In genomic region chr4:75953349-75954060, GRCm38 (mm10) we compare ENCODE assay signal across 14 mouse cellular contexts.
A peak's percentile ranks its signal among the peaks of the same experiment; 100 is the strongest.
DNase-seq lines count a peak whose midpoint lies in the region; ATAC-seq and TF ChIP-seq lines count a peak whose summit lies in the region.
"Had no signal": no experiment of that assay in that cellular context is flagged by ENCODE, and none has a peak within 500 bp of the region (broad histone marks: within the 10 kb centered on the region; RNA-seq: fewer than 3 reads in every experiment).

No protein-coding gene starts in this region.

- no peak for TF ChIP-seq POLR2A in lung, adult 2 months (IDR thresholded peaks at IDR 0.05; ENCODE audit: borderline replicate concordance, extremely low read depth, low read depth, low read length)

- 47% methylated on average over 6 of the region's 6 CpGs for WGBS in lung, adult 2 months
- 50% methylated on average over 6 of the region's 6 CpGs for WGBS in stomach, embryonic 14.5 days

- no peaks in the 10 kb centered on the region for H3K9me3 ChIP-seq in stomach, embryonic 14.5 days (ENCODE audit: control insufficient read depth, low read depth, low read length)
- H3K9me3 ChIP-seq: midbrain, embryonic 13.5 days had no signal

- H3K27ac ChIP-seq in stomach, embryonic 14.5 days (ENCODE audit: low read length): no peak overlapping the region; the same call in 1 of the 2 replicates
- H3K27ac ChIP-seq: midbrain, embryonic 13.5 days had no signal

- no peak overlapping the region for H3K9ac ChIP-seq in stomach, embryonic 14.5 days (replicated peaks; ENCODE audit: low read depth, low read length)
- H3K9ac ChIP-seq: midbrain, embryonic 13.5 days had no signal

- no peak overlapping the region for H3K4me3 ChIP-seq in lung, adult 2 months (replicated peaks; ENCODE audit: extremely low read depth, low read depth, low read length)
- H3K4me3 ChIP-seq in stomach, embryonic 14.5 days (ENCODE audit: low read depth, low read length): no peak overlapping the region
- H3K4me3 ChIP-seq: midbrain, embryonic 13.5 days had no signal

- no peak overlapping the region for H3K4me2 ChIP-seq in stomach, embryonic 14.5 days (replicated peaks; ENCODE audit: low read depth, low read length)
- H3K4me2 ChIP-seq: midbrain, embryonic 13.5 days had no signal

- ATAC-seq in stomach, embryonic 14.5 days (ENCODE audit: insufficient number of reproducible peaks, insufficient read depth, low FRiP score, low read depth): peak; percentile 46; the same call in 1 of the 2 replicates
- ATAC-seq in inflammation-experienced regulatory T-cells, adult 6 months: no peak
- no peak for ATAC-seq in cerebellum, adult (ENCODE audit: insufficient number of reproducible peaks, low FRiP score, low TSS enrichment)
- ATAC-seq: CD4-positive, CD25-positive, alpha-beta regulatory T cell, adult 4 months; forebrain, embryonic 16.5 days; midbrain, embryonic 13.5 days had no signal

- TF ChIP-seq CTCF in lung, adult 2 months (IDR thresholded peaks at IDR 0.05; ENCODE audit: insufficient read depth, low read length): no peak

- H3K27me3 ChIP-seq in stomach, embryonic 14.5 days (ENCODE audit: control insufficient read depth, insufficient read depth, low read length): no peaks in the 10 kb centered on the region
- H3K27me3 ChIP-seq: midbrain, embryonic 13.5 days had no signal

- DNase-seq in heart, postnatal 4 days: peak; percentile 11
- no peak for DNase-seq in heart, adult 9 months (ENCODE audit: low spot score in 2 of 2)
- DNase-seq in kidney, postnatal 10 days: peak; percentile 16
- peak; percentile 5 for DNase-seq in lung, adult 2 months
- DNase-seq in urinary bladder, postnatal 14 days (ENCODE audit: low spot score): no peak
- DNase-seq: cerebellum, adult 18-20 months; gastrocnemius, postnatal 14 days; heart, postnatal 36 days had no signal

- no peaks in the 10 kb centered on the region for H3K36me3 ChIP-seq in stomach, embryonic 14.5 days (ENCODE audit: control insufficient read depth, insufficient read depth, low read length)
- H3K36me3 ChIP-seq: midbrain, embryonic 13.5 days had no signal

- no peaks in the 10 kb centered on the region for H3K4me1 ChIP-seq in lung, adult 2 months (ENCODE audit: control insufficient read depth, insufficient read depth, low read length)
- no peaks in the 10 kb centered on the region for H3K4me1 ChIP-seq in stomach, embryonic 14.5 days (ENCODE audit: control insufficient read depth, insufficient read depth, low read length)
- H3K4me1 ChIP-seq: midbrain, embryonic 13.5 days had no signal

Comparison
In these comparisons a context has a peak if more than half of its experiments do, and no peak if none do; other contexts are left out.
1. DNase-seq: peak in heart, postnatal 4 days (single experiment), kidney, postnatal 10 days (single experiment) and lung, adult 2 months (single experiment); none in heart, adult 9 months (0 of 2) and urinary bladder, postnatal 14 days (single experiment).